Mouse (Mus musculus): ENCODE results near the gene Wasf1. TPM values are rescaled to one million over a fixed set of nuclear protein-coding genes. Genes with fewer than 3 reads are reported as not detected.

Wasf1 gene
- polyA plus RNA-seq, 1 experiment = not detected

- peak overlapping the region; percentile 96 for H3K4me3 ChIP-seq (ENCODE audit: insufficient read depth, low read depth, low read length)
- peaks cover 6% of the 10 kb centered on the region for H3K4me1 ChIP-seq (ENCODE audit: control insufficient read depth, insufficient read depth, low read length)
- TF ChIP-seq CTCF (IDR thresholded peaks at IDR 0.05; ENCODE audit: insufficient read depth, low read depth, low read length) = no peak
- peak; percentile 95 for TF ChIP-seq POLR2A (IDR thresholded peaks at IDR 0.05; ENCODE audit: insufficient read depth, low read depth, low read length)
- WGBS = under 1% methylated on average over 80 of the region's 87 CpGs
- H3K27ac ChIP-seq (ENCODE audit: insufficient read depth, low read depth, low read length) = peak overlapping the region; percentile 100
Measured at GRCm38 (mm10) chr10:40883644-40884278, 486 bp downstream of the Wasf1 start.

GRCm38 (mm10) chr10:40884279-40884806 is 1.1 kb downstream of the Wasf1 start:
- under 1% methylated on average over 40 of the region's 40 CpGs for WGBS
- Histone ChIP-seq H3K27ac (ENCODE audit: insufficient read depth, low read depth, low read length) (peak overlapping the region; percentile 100), H3K4me1 (ENCODE audit: control insufficient read depth, insufficient read depth, low read length) (peaks cover 4% of the 10 kb centered on the region), H3K4me3 (ENCODE audit: insufficient read depth, low read depth, low read length) (peak overlapping the region; percentile 96)
- no peak for TF ChIP-seq POLR2A (IDR thresholded peaks at IDR 0.05; ENCODE audit: insufficient read depth, low read depth, low read length)

GRCm38 (mm10) chr10:40885432-40885831 is 2.2 kb downstream of the Wasf1 start:
- TF ChIP-seq POLR2A (IDR thresholded peaks at IDR 0.05; ENCODE audit: insufficient read depth, low read depth, low read length) (no peak), CTCF (IDR thresholded peaks at IDR 0.05; ENCODE audit: insufficient read depth, low read depth, low read length) (no peak)
- 25% methylated on average over 7 of the region's 7 CpGs for WGBS
- H3K4me1 ChIP-seq (ENCODE audit: control insufficient read depth, insufficient read depth, low read length) = peaks cover 2% of the 10 kb centered on the region; the same call in 1 of the 2 replicates
- H3K27ac ChIP-seq (ENCODE audit: insufficient read depth, low read depth, low read length) = no peak overlapping the region
- H3K4me3 ChIP-seq (ENCODE audit: insufficient read depth, low read depth, low read length) = no peak overlapping the region

- H3K4me3 ChIP-seq (ENCODE audit: insufficient read depth, low read depth, low read length) = no peak overlapping the region
- H3K4me1 ChIP-seq (ENCODE audit: control insufficient read depth, insufficient read depth, low read length) = no peaks in the 10 kb centered on the region
- no peak overlapping the region for H3K27ac ChIP-seq (ENCODE audit: insufficient read depth, low read depth, low read length)
- 40% methylated on average over 2 of the region's 2 CpGs for WGBS
- TF ChIP-seq CTCF (IDR thresholded peaks at IDR 0.05; ENCODE audit: insufficient read depth, low read depth, low read length) (no peak), POLR2A (IDR thresholded peaks at IDR 0.05; ENCODE audit: insufficient read depth, low read depth, low read length) (no peak)
Measured at GRCm38 (mm10) chr10:40887316-40887715, 4.0 kb downstream of the Wasf1 start.

- 40% methylated on average over 4 of the region's 4 CpGs for WGBS
- Histone ChIP-seq H3K4me1 (ENCODE audit: control insufficient read depth, insufficient read depth, low read length) (peaks cover 4% of the 10 kb centered on the region; the same call in 1 of the 2 replicates), H3K4me3 (ENCODE audit: insufficient read depth, low read depth, low read length) (no peak overlapping the region), H3K27ac (ENCODE audit: insufficient read depth, low read depth, low read length) (no peak overlapping the region)
- no peak for TF ChIP-seq CTCF (IDR thresholded peaks at IDR 0.05; ENCODE audit: insufficient read depth, low read depth, low read length)
- no peak for TF ChIP-seq POLR2A (IDR thresholded peaks at IDR 0.05; ENCODE audit: insufficient read depth, low read depth, low read length)
Measured at GRCm38 (mm10) chr10:40889146-40889545, 5.9 kb downstream of the Wasf1 start.

- peaks cover 10% of the 10 kb centered on the region for H3K4me1 ChIP-seq (ENCODE audit: control insufficient read depth, insufficient read depth, low read length)
- H3K4me3 ChIP-seq (ENCODE audit: insufficient read depth, low read depth, low read length) = no peak overlapping the region
- TF ChIP-seq CTCF (IDR thresholded peaks at IDR 0.05; ENCODE audit: insufficient read depth, low read depth, low read length) (no peak), POLR2A (IDR thresholded peaks at IDR 0.05; ENCODE audit: insufficient read depth, low read depth, low read length) (no peak)
- no peak overlapping the region for H3K27ac ChIP-seq (ENCODE audit: insufficient read depth, low read depth, low read length)
- 91% methylated on average over 12 of the region's 12 CpGs for WGBS
Measured at GRCm38 (mm10) chr10:40895765-40896164, 12.5 kb downstream of the Wasf1 start.

GRCm38 (mm10) chr10:40896656-40897055 is 13.4 kb downstream of the Wasf1 start:
- no peak overlapping the region for H3K27ac ChIP-seq (ENCODE audit: insufficient read depth, low read depth, low read length)
- no peak overlapping the region for H3K4me3 ChIP-seq (ENCODE audit: insufficient read depth, low read depth, low read length)
- H3K4me1 ChIP-seq (ENCODE audit: control insufficient read depth, insufficient read depth, low read length) = peaks cover 10% of the 10 kb centered on the region
- no peak for TF ChIP-seq CTCF (IDR thresholded peaks at IDR 0.05; ENCODE audit: insufficient read depth, low read depth, low read length)
- no peak for TF ChIP-seq POLR2A (IDR thresholded peaks at IDR 0.05; ENCODE audit: insufficient read depth, low read depth, low read length)
- 50% methylated on average over 5 of the region's 5 CpGs for WGBS

- no peak overlapping the region for H3K27ac ChIP-seq (ENCODE audit: insufficient read depth, low read depth, low read length)
- H3K4me1 ChIP-seq (ENCODE audit: control insufficient read depth, insufficient read depth, low read length) = peaks cover 6% of the 10 kb centered on the region
- WGBS = 91% methylated on average over 4 of the region's 4 CpGs
- no peak overlapping the region for H3K4me3 ChIP-seq (ENCODE audit: insufficient read depth, low read depth, low read length)
- TF ChIP-seq POLR2A (IDR thresholded peaks at IDR 0.05; ENCODE audit: insufficient read depth, low read depth, low read length) = no peak
- TF ChIP-seq CTCF (IDR thresholded peaks at IDR 0.05; ENCODE audit: insufficient read depth, low read depth, low read length) = no peak
Measured at GRCm38 (mm10) chr10:40901786-40902185, 18.5 kb downstream of the Wasf1 start.

GRCm38 (mm10) chr10:40906131-40906530 is 22.9 kb downstream of the Wasf1 start:
- Histone ChIP-seq H3K4me1 (ENCODE audit: control insufficient read depth, insufficient read depth, low read length) (peaks cover 14% of the 10 kb centered on the region), H3K4me3 (ENCODE audit: insufficient read depth, low read depth, low read length) (no peak overlapping the region), H3K27ac (ENCODE audit: insufficient read depth, low read depth, low read length) (peak overlapping the region; percentile 66; the same call in 1 of the 2 replicates)
- TF ChIP-seq POLR2A (IDR thresholded peaks at IDR 0.05; ENCODE audit: insufficient read depth, low read depth, low read length) (no peak), CTCF (IDR thresholded peaks at IDR 0.05; ENCODE audit: insufficient read depth, low read depth, low read length) (no peak)
- WGBS = 78% methylated on average over 1 of the region's 1 CpGs

Data from olfactory bulb, adult 2 months (tissue).